Mouse (Mus musculus) CD4-positive, CD25-positive, alpha-beta regulatory T cell, adult 4 months (primary cell): ENCODE measurements around the gene Olfr329-ps. TPM values are rescaled to one million over a fixed set of nuclear protein-coding genes. Genes with fewer than 3 reads are reported as not detected.
"Not testable (repeated sequence)": the region's sequence is repeated elsewhere in the genome, so short reads cannot be mapped to it uniquely, and the experiment has no call there.

Experiments used
- ATAC-seq: one replicate; pipeline ENCODE4 v1.8.0; 2017
- polyA plus RNA-seq, 2 experiments: library from polyadenylated mRNA; unstranded; fragments of 100-300 nt; shearing (Covaris generic); gene quantifications; one replicate each; pipeline ENCODE4 v1.2.1; 2017

Gene Olfr329-ps
- not detected for polyA plus RNA-seq

DNA sequence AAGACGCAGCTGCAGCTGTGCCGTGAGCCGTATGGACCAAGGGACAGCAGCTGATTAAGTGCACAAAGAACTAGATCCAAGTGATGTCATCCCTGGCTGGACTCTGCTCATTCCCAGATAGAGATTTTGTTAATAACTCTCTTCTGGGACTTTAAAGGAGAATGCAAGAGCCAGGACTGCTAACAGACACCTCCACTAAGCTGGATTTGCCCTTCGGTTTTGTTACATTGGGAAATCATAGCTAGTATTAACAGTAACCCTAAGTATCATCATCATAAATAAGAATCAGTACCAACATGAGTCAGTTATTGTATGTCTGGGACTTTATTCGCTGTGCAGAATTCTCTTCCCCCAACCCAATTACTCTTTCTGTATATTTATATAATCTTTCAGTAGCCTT lies at the start of gene Olfr329-ps:
Gene Olfr329-ps, minus strand, starts transcription at position 101 of the 400 bp plus-strand sequence.
- no peak for ATAC-seq

DNA sequence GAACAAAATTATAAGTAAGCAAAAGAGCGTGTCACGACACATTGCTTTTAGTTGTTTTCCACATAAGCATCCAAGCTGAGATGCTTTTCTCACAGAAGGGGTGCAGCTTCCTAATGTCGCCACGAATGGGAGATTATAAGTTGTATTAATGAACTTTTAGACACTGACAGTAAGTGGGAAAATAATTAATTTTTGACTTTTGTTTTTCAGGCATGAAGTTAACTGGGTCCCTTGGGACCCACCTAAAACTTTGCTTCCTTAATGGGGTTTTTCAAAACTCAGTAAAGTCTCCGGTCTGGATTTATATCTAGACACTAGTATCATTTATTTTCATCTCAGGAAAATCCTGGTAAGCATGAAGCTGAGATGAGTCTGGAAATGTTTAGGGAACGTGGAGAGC lies 48.6 kb upstream of the Olfr329-ps start, which contains the start of gene Olfr324:
Gene Olfr324, plus strand, starts transcription at position 301 of the 400 bp plus-strand sequence.
- no peak for ATAC-seq

DNA sequence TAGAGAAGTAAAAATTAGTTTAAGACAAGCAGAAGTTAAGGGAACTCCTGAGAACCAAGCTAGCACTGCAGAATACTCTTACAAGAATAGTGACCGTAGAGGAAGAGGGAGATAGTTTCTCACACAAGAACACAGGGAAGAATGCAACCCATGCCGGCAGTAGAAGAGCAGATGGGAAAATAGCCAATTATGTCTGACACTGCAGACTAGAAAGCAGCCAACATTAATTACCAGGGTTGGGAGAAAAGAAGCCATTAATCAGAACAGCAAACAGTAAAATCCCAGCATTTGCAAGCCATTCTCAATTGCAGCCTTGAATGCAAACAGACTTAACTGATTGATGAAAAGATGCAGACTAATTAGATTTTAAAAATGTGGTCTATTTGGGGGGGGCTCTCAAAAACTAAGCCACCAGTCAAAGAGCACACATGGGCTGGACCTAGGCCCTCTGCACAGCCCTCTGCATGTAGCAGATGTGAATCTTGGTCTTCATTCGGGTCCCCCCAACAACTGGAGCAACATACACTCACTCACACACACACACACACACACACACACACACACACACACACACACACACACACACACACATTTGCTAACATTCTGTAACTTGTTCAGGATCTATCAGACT lies 42.5 kb upstream of the Olfr329-ps start:
- no peak for ATAC-seq

DNA sequence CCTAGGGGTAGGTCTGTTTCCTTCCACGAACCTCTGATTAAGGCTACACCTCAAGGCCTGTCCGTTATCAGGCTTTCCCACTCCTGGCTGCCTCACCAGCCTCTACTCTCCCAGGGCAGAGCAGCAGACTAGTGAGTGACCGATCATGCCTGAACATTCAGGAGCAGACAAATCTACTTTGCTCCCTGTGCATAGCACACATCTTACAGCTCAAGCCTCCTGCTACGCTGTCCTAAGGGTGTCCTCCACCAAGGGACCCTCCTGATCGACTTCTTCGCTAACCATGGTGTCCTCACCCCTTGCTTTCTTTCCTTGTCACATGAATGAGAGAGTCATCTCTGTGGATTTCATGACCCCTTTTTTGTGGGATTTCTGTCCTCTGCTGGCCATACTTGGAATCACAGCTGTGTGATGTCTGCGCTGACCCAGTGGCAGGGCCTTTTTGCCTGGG lies 41.7 kb upstream of the Olfr329-ps start:
- ATAC-seq: no peak

DNA sequence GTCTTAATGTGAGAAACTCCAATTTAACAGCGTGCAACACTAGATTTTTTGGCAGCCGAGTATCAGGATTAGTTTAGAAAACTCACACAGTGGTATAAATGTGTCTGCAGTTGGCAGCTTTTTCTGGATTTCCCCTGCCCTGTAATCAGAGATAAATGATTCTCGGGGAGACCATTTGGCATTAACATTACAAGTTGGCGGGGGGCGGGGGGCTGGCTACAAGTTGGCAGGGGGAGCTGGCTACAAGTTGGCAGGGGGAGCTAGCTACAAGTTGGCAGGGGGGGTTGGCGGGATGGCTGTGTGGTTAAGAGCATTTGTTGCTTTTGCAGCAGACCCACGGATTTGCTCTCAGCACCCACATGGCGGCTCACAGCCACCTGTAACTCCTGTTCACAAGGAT lies 32.4 kb upstream of the Olfr329-ps start:
- ATAC-seq: no peak

DNA sequence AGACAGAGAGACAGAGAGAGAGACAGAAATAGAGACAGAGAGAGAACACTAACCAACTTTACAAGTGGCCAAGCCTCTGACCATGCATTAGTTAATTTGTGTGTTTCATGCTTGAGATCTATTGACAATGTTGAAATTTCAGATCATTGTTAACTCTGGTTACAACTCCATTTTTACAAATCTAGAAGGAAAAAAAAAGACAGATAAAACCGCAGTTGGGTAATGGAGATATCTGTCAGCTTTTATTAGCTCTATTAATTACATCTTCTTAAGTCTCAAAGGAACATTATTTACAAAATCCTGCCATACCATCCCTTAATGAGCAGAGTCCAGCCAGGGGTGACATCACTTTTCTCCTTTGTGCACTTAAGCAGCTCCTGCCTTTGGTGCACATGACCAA lies 31.2 kb upstream of the Olfr329-ps start, which contains the start of gene Olfr325:
Gene Olfr325, plus strand, starts transcription at position 301 of the 400 bp plus-strand sequence.
- no peak for ATAC-seq

DNA sequence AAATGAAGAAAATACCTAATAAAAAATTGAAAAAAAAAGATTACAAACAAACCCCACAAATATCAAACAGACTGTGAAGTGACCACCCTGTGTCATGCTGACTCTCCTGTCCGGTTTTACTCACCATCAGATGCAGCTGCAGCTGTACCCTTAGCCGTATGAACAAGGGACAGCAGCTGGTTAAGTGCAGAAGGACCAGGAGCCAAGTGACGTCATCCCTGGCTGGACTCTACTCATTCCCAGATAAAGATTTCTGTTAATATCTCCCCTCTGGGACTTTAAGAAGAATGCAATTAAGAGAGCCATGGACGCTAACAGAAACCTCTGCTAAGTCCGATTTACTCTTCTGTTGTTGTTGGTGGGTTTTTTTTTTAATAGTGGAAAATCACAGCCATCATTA lies 24.2 kb upstream of the Olfr329-ps start, which contains the start of gene Olfr224:
Gene Olfr224, minus strand, starts transcription at position 149 of the 400 bp plus-strand sequence.
- no peak for ATAC-seq

DNA sequence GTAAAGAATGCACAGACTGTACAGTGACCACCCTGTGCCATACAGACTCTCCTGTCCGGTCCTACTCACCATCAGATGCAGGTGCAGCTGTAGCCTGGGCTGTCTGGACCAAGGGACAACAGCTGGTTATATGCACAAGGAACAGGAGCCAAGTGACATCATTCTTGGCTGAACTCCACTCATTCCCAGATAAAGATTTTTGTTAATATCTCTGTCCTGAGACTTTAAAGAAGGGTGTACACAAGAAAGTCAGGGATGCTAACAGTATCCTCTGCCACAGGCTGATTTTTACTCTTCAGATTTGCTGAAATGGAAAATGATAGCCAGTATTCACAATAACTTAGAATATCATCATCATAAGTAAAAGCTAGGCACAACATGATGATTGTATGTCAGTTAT lies 9.3 kb upstream of the Olfr329-ps start, which contains the start of gene Olfr328:
Gene Olfr328, minus strand, starts transcription at position 101 of the 400 bp plus-strand sequence.
- ATAC-seq: no peak

DNA sequence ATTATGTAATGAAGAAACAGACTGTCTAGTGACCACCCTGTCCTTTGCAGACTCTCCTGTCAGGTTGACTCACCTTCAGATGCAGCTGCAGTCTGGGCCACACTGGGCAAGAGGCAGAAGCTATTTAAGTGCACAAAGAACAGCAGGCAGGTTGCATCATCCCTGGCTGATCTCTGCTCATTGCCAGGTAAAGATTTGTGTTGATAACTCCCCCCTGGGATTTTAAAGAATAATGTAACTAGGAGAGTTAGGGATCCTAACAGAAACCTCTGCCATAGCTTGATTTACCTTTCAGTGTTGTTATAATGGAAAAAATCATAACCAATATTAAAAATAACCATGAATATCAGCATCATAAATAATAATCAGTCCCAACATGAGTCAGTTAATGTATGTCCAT lies 11.5 kb downstream of the Olfr329-ps start, which contains the start of gene Olfr330:
Gene Olfr330, minus strand, starts transcription at position 101 of the 400 bp plus-strand sequence.
- not testable (repeated sequence) for ATAC-seq

DNA sequence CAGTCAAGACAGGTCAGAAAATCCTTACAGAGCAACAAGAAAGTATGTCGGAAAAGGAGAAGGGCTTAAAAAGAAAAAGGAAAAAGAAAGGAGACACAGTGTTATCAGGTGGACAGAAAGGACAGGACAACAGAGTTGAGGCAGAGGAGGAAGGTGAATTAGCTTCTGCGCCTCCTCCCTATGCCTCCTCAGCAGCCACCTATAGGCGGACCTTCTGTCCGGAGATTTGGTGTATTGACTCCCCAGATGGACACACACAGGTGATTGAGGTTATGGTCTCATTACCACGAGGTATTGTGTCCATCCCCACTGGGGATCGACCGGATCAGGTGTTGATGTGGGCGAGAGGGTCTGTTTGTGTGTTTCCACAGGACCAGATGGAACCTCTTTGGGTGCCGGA lies 26.5 kb downstream of the Olfr329-ps start:
- ATAC-seq: not testable (repeated sequence)

DNA sequence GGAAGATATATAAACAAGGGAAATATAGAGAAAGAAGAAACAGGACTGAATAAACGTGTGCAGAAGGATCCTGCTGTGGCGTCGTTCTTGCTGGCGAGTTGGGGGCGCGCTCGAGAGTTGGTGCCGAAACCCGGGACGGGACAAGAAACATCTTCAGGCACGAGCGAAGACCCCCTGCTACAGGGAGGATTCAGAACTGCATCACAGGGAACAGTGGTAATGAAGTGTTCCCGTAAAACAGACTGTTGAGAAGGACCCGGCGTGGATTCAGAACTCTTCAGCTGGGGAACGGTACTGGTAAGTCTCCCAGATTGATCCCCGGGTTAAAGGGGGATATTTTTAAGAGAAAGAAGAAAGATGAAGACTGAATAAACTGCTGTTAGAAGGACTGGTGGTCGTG lies 27.3 kb downstream of the Olfr329-ps start:
- not testable (repeated sequence) for ATAC-seq

DNA sequence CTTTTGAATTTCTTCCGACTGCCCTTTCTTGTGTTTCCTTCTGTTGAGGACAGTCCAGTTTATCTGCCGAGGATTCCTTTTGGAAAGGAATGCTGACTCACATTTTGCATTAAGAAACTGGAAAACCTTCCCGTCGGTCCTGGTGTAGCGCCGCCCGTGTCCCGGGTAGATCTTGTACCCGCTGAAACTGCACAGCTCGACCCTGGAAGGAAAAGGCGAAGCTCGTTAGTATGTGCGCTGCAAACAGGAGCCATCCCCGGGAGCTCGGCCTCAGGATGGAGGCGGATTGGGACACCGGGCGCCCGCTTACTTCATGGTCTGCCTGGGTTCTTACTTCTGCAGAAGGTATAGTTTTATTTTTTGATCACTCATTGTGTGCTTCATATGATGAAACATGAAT lies 37.2 kb downstream of the Olfr329-ps start:
- not testable (repeated sequence) for ATAC-seq

DNA sequence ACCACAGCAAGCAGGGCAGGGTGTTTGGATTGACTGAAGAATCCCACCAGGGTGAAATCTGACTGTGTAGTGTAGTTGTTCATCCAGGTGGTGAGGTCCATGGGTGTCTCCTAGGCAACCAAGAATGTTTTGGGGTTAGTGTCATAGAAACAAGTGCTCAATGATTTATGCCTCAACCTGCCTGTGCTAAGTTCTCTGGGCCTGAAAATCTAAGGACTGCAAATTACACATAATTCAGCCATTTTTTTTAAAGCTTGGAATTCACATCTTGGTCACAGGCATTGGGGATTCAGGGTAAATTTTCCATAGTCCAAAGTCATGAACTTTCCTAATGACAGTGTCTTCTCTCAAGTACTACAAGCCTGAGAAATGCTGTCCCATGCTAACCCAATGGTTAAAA lies 43.8 kb downstream of the Olfr329-ps start, which contains the start of gene Olfr331:
Gene Olfr331, minus strand, starts transcription at position 101 of the 400 bp plus-strand sequence.
- ATAC-seq: not testable (repeated sequence)

DNA sequence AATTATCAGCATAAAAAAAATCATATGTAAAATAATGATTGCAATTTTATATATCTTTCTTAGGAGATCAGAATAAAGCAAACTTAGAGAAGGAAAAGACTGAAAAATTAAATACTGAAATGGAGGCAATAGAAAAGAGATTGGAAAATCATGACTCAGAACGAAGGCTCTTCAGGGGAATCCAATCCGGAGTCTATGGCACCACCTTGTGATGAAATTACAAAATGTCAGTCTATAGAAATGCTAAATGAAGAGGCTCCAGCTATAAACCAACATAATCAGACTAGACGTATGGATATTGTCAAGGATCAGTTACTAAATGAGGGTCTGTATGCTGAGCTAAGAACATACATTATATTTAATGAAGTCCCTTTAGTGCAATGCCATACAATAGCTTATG lies 46.9 kb downstream of the Olfr329-ps start:
- no peak for ATAC-seq

DNA sequence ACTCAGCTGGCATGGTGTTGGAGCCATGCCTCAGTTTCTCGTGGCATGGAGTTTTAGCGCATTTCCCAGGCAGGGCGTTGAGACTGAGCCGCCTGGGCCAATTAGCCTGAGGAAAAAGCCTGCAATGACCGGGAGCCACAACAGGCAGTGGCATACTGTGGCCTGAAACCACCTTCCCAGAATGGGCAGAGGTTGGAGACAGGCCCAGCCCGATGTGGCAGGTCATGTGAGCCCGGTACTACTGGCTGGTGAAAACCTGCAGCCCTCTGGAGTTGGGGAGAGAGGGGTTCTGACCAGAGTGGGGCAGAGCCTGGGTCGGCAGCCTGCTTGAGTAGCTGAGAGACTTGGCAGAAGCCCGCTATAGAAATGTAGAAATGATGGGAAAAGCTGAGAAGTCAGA lies 47.5 kb downstream of the Olfr329-ps start:
- no peak for ATAC-seq

DNA sequence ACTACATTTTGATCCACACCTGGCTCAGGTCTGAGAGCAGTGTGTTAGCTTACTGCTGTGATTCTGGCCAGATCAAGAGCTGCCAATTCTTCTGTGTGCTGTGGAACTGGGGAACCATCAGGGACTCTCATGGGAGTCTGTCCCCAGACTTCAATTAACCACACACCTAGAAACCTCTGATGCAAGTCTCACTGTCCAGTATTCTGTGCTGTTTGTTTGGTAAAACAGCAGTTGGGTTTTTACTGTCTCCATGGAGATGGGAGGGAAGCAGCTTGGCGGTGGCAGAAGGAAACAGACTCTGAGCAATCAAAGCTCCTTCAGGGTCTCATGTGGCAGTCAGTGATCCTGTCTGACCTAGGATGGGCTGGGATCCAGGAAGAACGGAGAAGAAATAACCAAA lies 53.8 kb downstream of the Olfr329-ps start, which contains the start of gene Olfr332:
Gene Olfr332, minus strand, starts transcription at position 101 of the 400 bp plus-strand sequence.
- ATAC-seq: no peak

Other genes starting within 250 kb of the Olfr329-ps start
- 10 to 100 TPM; 10.7 TPM for gene Zfp692, start 239.4 kb downstream of the Olfr329-ps start, polyA plus RNA-seq
- gene Zfp672, start 216.1 kb downstream of the Olfr329-ps start, polyA plus RNA-seq: 10 to 100 TPM; 37.0 to 46.8 TPM
- 1 to 10 TPM; 5.3 to 6.3 TPM for gene Sh3bp5l, start 215.7 kb downstream of the Olfr329-ps start, polyA plus RNA-seq
- gene Lypd8, start 167.4 kb downstream of the Olfr329-ps start, polyA plus RNA-seq: not detected
- not detected for gene 1810065E05Rik, start 125.3 kb downstream of the Olfr329-ps start, polyA plus RNA-seq
- gene Gm12253, start 113.9 kb downstream of the Olfr329-ps start, polyA plus RNA-seq: not detected
- not detected for gene Lypd9, start 93.5 kb downstream of the Olfr329-ps start, polyA plus RNA-seq
- gene Olfr30, start 84.2 kb downstream of the Olfr329-ps start, polyA plus RNA-seq: not detected
- under 1 TPM in 1 of 2 experiments, not detected in 1; 0.23 TPM for gene Olfr332, start 53.9 kb downstream of the Olfr329-ps start, polyA plus RNA-seq
- gene Olfr331, start 43.9 kb downstream of the Olfr329-ps start, polyA plus RNA-seq: not detected
- gene Olfr330, start 11.6 kb downstream of the Olfr329-ps start, polyA plus RNA-seq: not detected
- gene Olfr328, start 9.2 kb upstream of the Olfr329-ps start, polyA plus RNA-seq: not detected
- under 1 TPM in 1 of 2 experiments, not detected in 1; 0.36 TPM for gene Olfr224, start 24.1 kb upstream of the Olfr329-ps start, polyA plus RNA-seq
- not detected for gene Olfr325, start 31.3 kb upstream of the Olfr329-ps start, polyA plus RNA-seq
- not detected for gene Olfr324, start 48.7 kb upstream of the Olfr329-ps start, polyA plus RNA-seq
- gene 2210407C18Rik, start 69.7 kb upstream of the Olfr329-ps start, polyA plus RNA-seq: not detected
- not detected for gene Olfr323, start 84.1 kb upstream of the Olfr329-ps start, polyA plus RNA-seq
- not detected for gene Trim58, start 94.0 kb upstream of the Olfr329-ps start, polyA plus RNA-seq
- not detected for gene Olfr322, start 112.4 kb upstream of the Olfr329-ps start, polyA plus RNA-seq
- gene Olfr320, start 134.7 kb upstream of the Olfr329-ps start, polyA plus RNA-seq: not detected
- gene Olfr319, start 152.7 kb upstream of the Olfr329-ps start, polyA plus RNA-seq: not detected
- gene Olfr318, start 177.6 kb upstream of the Olfr329-ps start, polyA plus RNA-seq: not detected
- gene Olfr317, start 192.8 kb upstream of the Olfr329-ps start, polyA plus RNA-seq: not detected
- gene Olfr316, start 206.3 kb upstream of the Olfr329-ps start, polyA plus RNA-seq: not detected
- gene Olfr315, start 226.8 kb upstream of the Olfr329-ps start, polyA plus RNA-seq: not detected
- not detected for gene Olfr314, start 236.5 kb upstream of the Olfr329-ps start, polyA plus RNA-seq